Mouse (Mus musculus) cortical plate, adult 2 months (tissue): Measurements from ENCODE around the gene Acvr1. TPM values are rescaled to one million over a fixed set of nuclear protein-coding genes. Genes with fewer than 3 reads are reported as not detected.

ENCODE experiments used
- H3K27ac ChIP-seq: fragments of 200-500 bp; 2 replicates; pipeline ENCODE4 v1.5.1; 2012; ENCODE audit warnings: low read length, control low read depth, inconsistent platforms; ENCODE audit not compliant: insufficient read depth
- H3K4me1 ChIP-seq: fragments of 200-500 bp; 2 replicates; pipeline ENCODE4 v1.6.1; 2011; ENCODE audit warnings: low read length; ENCODE audit not compliant: control insufficient read depth, insufficient read depth
- H3K4me3 ChIP-seq: fragments of 200-500 bp; 2 replicates; pipeline ENCODE4 v1.5.1; 2011; ENCODE audit warnings: mild to moderate bottlenecking, low read length, control low read depth; ENCODE audit not compliant: insufficient read depth
- CTCF ChIP-seq: fragments of 200-500 bp; IDR thresholded peaks from 2 replicates; pipeline ENCODE4 v1.5.1; 2011; ENCODE audit warnings: mild to moderate bottlenecking, control low read depth, low read length; ENCODE audit not compliant: insufficient read depth; ENCODE audit errors: extremely low read depth
- POLR2A ChIP-seq: fragments of 200-500 bp; IDR thresholded peaks from 2 replicates; pipeline ENCODE4 v1.6.1; 2011; ENCODE audit warnings: mild to moderate bottlenecking, low read length, control low read depth; ENCODE audit not compliant: insufficient read depth; ENCODE audit errors: extremely low read depth
- polyA plus RNA-seq: library from polyadenylated mRNA; depleted of rRNA; stranded (reverse); fragments of >200 nt; gene quantifications from 2 replicates; pipeline ENCODE4 v1.2.3, GENCODE M21; 2012

Acvr1 gene
- polyA plus RNA-seq, 1 experiment: 19.5 TPM

DNA sequence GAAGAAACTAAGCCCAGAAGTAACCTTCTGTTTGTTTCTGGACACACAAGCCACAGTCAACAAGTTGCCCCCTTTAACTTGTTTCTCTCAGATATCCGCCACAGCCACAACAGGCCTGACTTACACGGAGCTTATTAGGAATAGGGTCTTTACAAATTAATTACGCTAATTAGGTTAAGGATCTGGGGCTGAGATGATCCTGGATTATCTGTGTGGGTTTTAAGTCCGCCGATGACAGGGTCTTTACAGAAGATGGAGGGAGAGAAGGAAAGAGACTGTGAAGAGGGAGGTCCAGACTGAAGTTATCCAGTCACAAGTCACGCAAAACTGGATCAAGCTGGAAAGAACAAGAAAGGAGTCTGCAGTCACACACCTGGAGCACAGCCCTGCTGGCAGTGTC lies 28.8 kb downstream of the Acvr1 start:
- Histone ChIP-seq H3K4me1 (peaks cover 19% of the 10 kb centered on the region), H3K27ac (no peak overlapping the region), H3K4me3 (no peak overlapping the region)
- TF ChIP-seq CTCF (no peak), POLR2A (no peak)

- Histone ChIP-seq H3K4me3 (no peak overlapping the region), H3K27ac (no peak overlapping the region), H3K4me1 (peaks cover 15% of the 10 kb centered on the region)
- TF ChIP-seq POLR2A (no peak), CTCF (no peak)
Observed at GRCm38 (mm10) chr2:58536796-58537195, 30.2 kb downstream of the Acvr1 start.

DNA sequence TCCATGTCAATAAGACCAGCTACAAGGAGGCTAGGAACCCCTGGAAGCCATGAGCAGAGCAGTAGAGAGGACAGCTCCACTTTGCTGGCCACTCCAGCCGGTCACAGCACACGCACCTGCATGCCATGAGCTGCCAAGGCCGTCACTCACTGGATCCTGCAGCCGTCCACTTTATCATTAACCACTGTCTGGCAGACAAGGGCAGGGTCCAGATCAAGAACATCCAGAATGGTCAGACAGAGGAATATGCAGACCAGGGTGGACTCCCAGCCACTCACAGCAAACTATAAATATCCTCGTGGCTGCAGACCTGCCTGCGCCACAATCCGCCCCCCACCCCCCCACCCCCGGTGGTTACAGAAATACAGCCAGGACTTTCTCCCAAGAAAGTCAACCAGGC lies 31.7 kb downstream of the Acvr1 start:
- no peak overlapping the region for H3K4me3 ChIP-seq
- no peak overlapping the region for H3K27ac ChIP-seq
- no peak for TF ChIP-seq POLR2A
- no peak for TF ChIP-seq CTCF

DNA sequence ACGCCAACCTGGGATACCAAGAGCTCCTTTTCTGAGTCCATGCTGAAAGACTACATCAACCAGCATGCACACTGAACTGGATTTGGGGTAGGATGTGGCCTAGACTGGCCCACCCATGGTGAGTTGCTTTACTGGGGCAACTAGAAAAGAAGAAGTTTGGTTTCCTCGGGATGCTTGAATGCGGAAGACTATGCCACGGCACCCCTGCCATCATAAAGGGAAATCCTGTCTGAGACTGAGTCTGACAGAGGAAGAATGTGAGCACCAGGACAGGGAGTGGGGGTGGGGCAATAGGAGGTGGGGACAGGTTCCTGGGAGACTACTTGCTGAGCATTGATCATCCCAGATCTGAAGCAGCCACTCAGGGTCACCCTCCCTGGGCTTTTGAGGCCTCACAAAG lies 32.6 kb downstream of the Acvr1 start:
- Histone ChIP-seq H3K27ac (no peak overlapping the region), H3K4me1 (peaks cover 14% of the 10 kb centered on the region), H3K4me3 (no peak overlapping the region)
- TF ChIP-seq CTCF: no peak
- TF ChIP-seq POLR2A: no peak

More for the DNA sequence above, 31.7 kb downstream of the Acvr1 start:
- peaks cover 15% of the 10 kb centered on the region for H3K4me1 ChIP-seq

- H3K27ac ChIP-seq: peak overlapping the region; percentile 22; the same call in 1 of the 2 replicates
- peaks cover 12% of the 10 kb centered on the region for H3K4me1 ChIP-seq
- TF ChIP-seq POLR2A: no peak
- no peak for TF ChIP-seq CTCF
- no peak overlapping the region for H3K4me3 ChIP-seq
Observed at GRCm38 (mm10) chr2:58533521-58534001, 33.4 kb downstream of the Acvr1 start.

GRCm38 (mm10) chr2:58532260-58532850 lies 34.6 kb downstream of the Acvr1 start:
- TF ChIP-seq CTCF (no peak), POLR2A (no peak)
- Histone ChIP-seq H3K27ac (0 out of 2 replicates have a peak overlapping the region, but pooled peaks have one; percentile 8), H3K4me1 (peaks cover 12% of the 10 kb centered on the region), H3K4me3 (no peak overlapping the region)

DNA sequence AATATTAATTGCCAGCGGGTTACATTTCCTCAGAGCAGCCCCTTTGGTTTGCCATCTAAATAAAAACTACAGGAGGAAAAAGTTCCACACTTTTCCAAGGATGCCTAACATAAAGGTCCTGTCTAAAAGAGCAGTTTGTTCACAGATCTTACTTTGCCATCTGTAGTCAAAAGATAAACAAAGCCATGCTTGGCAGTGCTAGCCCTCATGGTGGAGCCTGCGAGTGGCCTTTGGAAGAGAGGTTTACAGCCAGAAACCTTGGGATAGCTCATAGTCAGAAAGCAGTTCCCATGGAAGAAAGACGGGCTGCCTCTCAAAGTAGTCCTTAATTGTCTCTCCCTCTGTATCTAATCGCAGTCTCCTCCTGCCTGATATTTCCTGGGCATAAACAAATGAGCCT lies 36.4 kb downstream of the Acvr1 start:
- H3K4me1 ChIP-seq: peaks cover 12% of the 10 kb centered on the region

GRCm38 (mm10) chr2:58529860-58530440 lies 37.0 kb downstream of the Acvr1 start:
- TF ChIP-seq POLR2A (no peak), CTCF (no peak)
- H3K4me1 ChIP-seq: peaks cover 10% of the 10 kb centered on the region
- H3K4me3 ChIP-seq: no peak overlapping the region
- no peak overlapping the region for H3K27ac ChIP-seq

More for the DNA sequence above, 36.4 kb downstream of the Acvr1 start:
- Histone ChIP-seq H3K4me3 (no peak overlapping the region), H3K27ac (no peak overlapping the region)
- no peak for TF ChIP-seq CTCF
- TF ChIP-seq POLR2A: no peak

DNA sequence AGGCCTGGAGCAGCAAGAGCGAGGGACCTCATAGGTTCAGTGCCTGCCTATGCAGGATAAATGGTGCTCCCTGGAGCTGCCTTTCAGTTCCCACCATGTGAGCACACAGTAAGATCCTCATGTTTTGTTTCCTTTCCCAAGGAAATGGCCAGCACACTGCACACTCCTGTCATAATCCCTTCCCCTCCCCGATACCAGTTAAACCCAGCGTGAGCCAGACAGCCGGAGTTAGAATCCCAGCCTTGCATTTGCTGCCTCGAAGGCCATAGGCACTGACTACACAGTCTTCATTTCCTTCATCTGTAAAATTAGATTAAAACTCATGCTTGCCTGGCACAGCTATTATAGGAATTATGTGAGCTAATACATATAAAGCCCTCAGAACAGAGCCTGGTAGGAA lies 37.6 kb downstream of the Acvr1 start:
- TF ChIP-seq CTCF (no peak), POLR2A (no peak)
- no peak overlapping the region for H3K27ac ChIP-seq
- peaks cover 12% of the 10 kb centered on the region for H3K4me1 ChIP-seq
- H3K4me3 ChIP-seq: no peak overlapping the region

DNA sequence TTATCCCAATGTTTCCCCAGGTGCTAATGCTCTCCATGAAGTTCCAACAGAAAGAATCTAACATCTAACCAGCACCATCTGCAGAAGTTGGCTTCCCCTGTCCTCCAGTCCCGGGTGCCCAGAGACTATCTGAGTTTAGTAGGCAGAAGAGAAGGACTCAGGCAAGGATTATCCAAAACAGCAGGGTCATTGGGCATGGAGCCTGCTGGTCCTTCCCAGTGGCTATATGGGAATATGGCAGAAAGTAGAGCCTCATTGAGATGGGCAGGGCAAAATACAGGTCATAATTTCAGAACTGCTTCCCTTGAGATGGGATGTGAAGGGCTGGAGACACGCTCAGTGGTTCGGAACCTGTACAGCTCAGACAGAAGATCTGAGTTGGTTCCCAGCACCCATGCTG lies 39.2 kb downstream of the Acvr1 start:
- TF ChIP-seq CTCF (no peak), POLR2A (no peak)
- no peak overlapping the region for H3K27ac ChIP-seq

DNA sequence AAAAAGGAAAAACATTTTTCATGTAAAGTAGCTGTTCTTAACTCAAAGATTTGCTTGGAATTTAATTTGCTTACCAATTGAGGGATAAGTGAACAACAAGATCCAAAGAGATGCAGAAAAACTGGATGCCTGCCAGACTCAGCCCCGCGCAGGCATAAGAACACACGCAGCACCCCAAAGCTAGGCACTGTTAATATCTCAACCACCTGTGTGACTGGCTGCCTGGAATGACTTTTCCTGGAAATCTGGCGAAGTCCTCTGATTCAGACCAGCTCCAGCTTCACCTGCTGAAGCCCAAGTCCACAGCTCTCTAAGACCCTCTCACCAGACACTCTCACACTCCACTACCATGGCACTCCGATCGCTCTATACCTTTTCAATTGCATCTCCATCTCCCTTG lies 42.6 kb downstream of the Acvr1 start:
- no peak for TF ChIP-seq CTCF
- TF ChIP-seq POLR2A: no peak
- Histone ChIP-seq H3K4me1 (peaks cover 5% of the 10 kb centered on the region), H3K4me3 (no peak overlapping the region), H3K27ac (no peak overlapping the region)

More for the DNA sequence above, 39.2 kb downstream of the Acvr1 start:
- Histone ChIP-seq H3K4me1 (peaks cover 6% of the 10 kb centered on the region), H3K4me3 (no peak overlapping the region)
